Mouse (Mus musculus) cerebellum, adult 2 months (tissue): ENCODE data around the gene Foxp1. TPM values are rescaled to one million over a fixed set of nuclear protein-coding genes. Genes with fewer than 3 reads are reported as not detected.

Experiments used
- DNase-seq, 2 experiments: peaks; one replicate each; pipeline ENCODE4 v3.0.0; 2021
- H3K27ac ChIP-seq: fragments of 200-500 bp; 2 replicates; pipeline ENCODE4 v1.5.1; 2012; ENCODE audit warnings: low read length, control low read depth, inconsistent platforms; ENCODE audit not compliant: insufficient read depth
- H3K27me3 ChIP-seq: fragments of 200-500 bp; 2 replicates; pipeline ENCODE4 v1.6.1; 2012; ENCODE audit warnings: inconsistent platforms, mild to moderate bottlenecking, low read length, moderate library complexity; ENCODE audit not compliant: control insufficient read depth, insufficient read depth
- H3K4me1 ChIP-seq: fragments of 200-500 bp; 2 replicates; pipeline ENCODE4 v1.6.1; 2011; ENCODE audit warnings: low read length; ENCODE audit not compliant: control insufficient read depth, insufficient read depth
- H3K4me3 ChIP-seq: fragments of 200-500 bp; replicated peaks from 2 replicates; pipeline ENCODE3; 2011; ENCODE audit warnings: mild to moderate bottlenecking, low read depth, low read length, control low read depth; ENCODE audit not compliant: insufficient read depth
- CTCF ChIP-seq: fragments of 200-500 bp; IDR thresholded peaks from 2 replicates; pipeline ENCODE4 v1.5.1; 2011; ENCODE audit warnings: low read depth, mild to moderate bottlenecking, control low read depth, low read length, moderate library complexity, borderline replicate concordance; ENCODE audit not compliant: insufficient read depth
- POLR2A ChIP-seq: fragments of 200-500 bp; IDR thresholded peaks from 2 replicates; pipeline ENCODE4 v1.6.1; 2011; ENCODE audit warnings: low read length, control low read depth, borderline replicate concordance; ENCODE audit not compliant: insufficient read depth
- WGBS: fragments of 180-500 bp; shearing (Covaris S2); methylation state at CpG from one replicate; pipeline ENCODE4 v1.1.7; 2018; 5-methylcytosine and 5-hydroxymethylcytosine counted together
- polyA plus RNA-seq: library from polyadenylated mRNA; depleted of rRNA; stranded (reverse); fragments of >200 nt; gene quantifications from 2 replicates; pipeline ENCODE4 v1.2.3, GENCODE M21; 2012

Gene Foxp1
- polyA plus RNA-seq, 1 experiment: 21.0 TPM

GRCm38 (mm10) chr6:99045845-99046788 lies 476.4 kb downstream of the Foxp1 start:
- Histone ChIP-seq H3K4me1 (peaks cover 4% of the 10 kb centered on the region), H3K4me3 (no peak overlapping the region), H3K27ac (no peak overlapping the region), H3K27me3 (no peaks in the 10 kb centered on the region)
- no peak for TF ChIP-seq POLR2A
- no peak for TF ChIP-seq CTCF
- WGBS: 94% methylated on average over 5 of the region's 5 CpGs
- no peak for DNase-seq

GRCm38 (mm10) chr6:99043932-99044664 lies 478.4 kb downstream of the Foxp1 start:
- Histone ChIP-seq H3K27ac (no peak overlapping the region), H3K4me3 (no peak overlapping the region), H3K27me3 (no peaks in the 10 kb centered on the region), H3K4me1 (peaks cover 4% of the 10 kb centered on the region)
- TF ChIP-seq POLR2A (no peak), CTCF (no peak)
- WGBS: 91% methylated on average over 12 of the region's 12 CpGs
- DNase-seq: no peak

- peaks cover 4% of the 10 kb centered on the region for H3K4me1 ChIP-seq
- no peak overlapping the region for H3K4me3 ChIP-seq
- no peak for DNase-seq
- WGBS: 68% methylated on average over 7 of the region's 7 CpGs
- no peaks in the 10 kb centered on the region for H3K27me3 ChIP-seq
- no peak overlapping the region for H3K27ac ChIP-seq
- no peak for TF ChIP-seq CTCF
- TF ChIP-seq POLR2A: no peak
These were observed 479.3 kb downstream of the Foxp1 start for GRCm38 (mm10) chr6:99043226-99043625.

GRCm38 (mm10) chr6:99042175-99042954 lies 480.2 kb downstream of the Foxp1 start:
- no peak for DNase-seq
- H3K27me3 ChIP-seq: no peaks in the 10 kb centered on the region
- no peak overlapping the region for H3K27ac ChIP-seq
- TF ChIP-seq CTCF: no peak
- no peak for TF ChIP-seq POLR2A
- H3K4me1 ChIP-seq: peaks cover 4% of the 10 kb centered on the region
- no peak overlapping the region for H3K4me3 ChIP-seq
- WGBS: 90% methylated on average over 6 of the region's 6 CpGs

- 94% methylated on average over 2 of the region's 2 CpGs for WGBS
- Histone ChIP-seq H3K27ac (no peak overlapping the region), H3K4me1 (no peaks in the 10 kb centered on the region; the same call in 1 of the 2 replicates), H3K4me3 (no peak overlapping the region), H3K27me3 (no peaks in the 10 kb centered on the region)
- TF ChIP-seq CTCF (no peak), POLR2A (no peak)
- DNase-seq: no peak
These were observed 483.5 kb downstream of the Foxp1 start for GRCm38 (mm10) chr6:99038977-99039376.

GRCm38 (mm10) chr6:99035459-99036375 lies 486.8 kb downstream of the Foxp1 start:
- Histone ChIP-seq H3K4me1 (no peaks in the 10 kb centered on the region; the same call in 1 of the 2 replicates), H3K4me3 (no peak overlapping the region), H3K27me3 (no peaks in the 10 kb centered on the region), H3K27ac (no peak overlapping the region)
- 90% methylated on average over 8 of the region's 8 CpGs for WGBS
- DNase-seq: no peak
- TF ChIP-seq POLR2A: no peak
- TF ChIP-seq CTCF: no peak

GRCm38 (mm10) chr6:99033062-99033461 lies 489.5 kb downstream of the Foxp1 start:
- Histone ChIP-seq H3K27ac (no peak overlapping the region), H3K4me3 (no peak overlapping the region), H3K27me3 (peaks cover 2% of the 10 kb centered on the region; the same call in 1 of the 2 replicates), H3K4me1 (no peaks in the 10 kb centered on the region)
- 67% methylated on average over 6 of the region's 6 CpGs for WGBS
- no peak for DNase-seq
- TF ChIP-seq CTCF: no peak
- no peak for TF ChIP-seq POLR2A
